Mouse (Mus musculus): ENCODE measurements around the gene Lypd5.

The Lypd5 gene

DNA sequence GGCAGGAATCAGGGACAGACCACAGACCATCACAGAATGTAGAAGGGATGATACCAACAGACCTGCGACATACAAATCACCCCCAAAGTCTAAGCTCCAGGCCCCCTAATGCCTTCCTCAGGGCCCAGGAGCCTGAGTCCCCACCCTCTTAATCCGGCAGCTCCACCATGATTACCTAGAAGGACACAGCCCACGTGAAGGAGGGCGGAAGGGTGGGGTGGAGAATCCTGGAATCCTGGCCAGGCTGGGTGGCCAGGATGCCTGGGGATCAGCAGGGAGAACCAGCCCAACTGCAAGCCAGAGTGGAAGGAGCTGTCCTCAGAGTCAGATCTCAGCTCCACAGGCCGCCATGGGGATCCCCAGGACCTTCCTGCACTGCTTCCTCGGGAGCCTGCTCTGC lies at the start of gene Lypd5:
Lypd5 (plus strand) TSS at position 301 of the 400 bp plus-strand sequence.
- in situ Hi-C loops (cut with MboI, MseI): no loop called here

DNA sequence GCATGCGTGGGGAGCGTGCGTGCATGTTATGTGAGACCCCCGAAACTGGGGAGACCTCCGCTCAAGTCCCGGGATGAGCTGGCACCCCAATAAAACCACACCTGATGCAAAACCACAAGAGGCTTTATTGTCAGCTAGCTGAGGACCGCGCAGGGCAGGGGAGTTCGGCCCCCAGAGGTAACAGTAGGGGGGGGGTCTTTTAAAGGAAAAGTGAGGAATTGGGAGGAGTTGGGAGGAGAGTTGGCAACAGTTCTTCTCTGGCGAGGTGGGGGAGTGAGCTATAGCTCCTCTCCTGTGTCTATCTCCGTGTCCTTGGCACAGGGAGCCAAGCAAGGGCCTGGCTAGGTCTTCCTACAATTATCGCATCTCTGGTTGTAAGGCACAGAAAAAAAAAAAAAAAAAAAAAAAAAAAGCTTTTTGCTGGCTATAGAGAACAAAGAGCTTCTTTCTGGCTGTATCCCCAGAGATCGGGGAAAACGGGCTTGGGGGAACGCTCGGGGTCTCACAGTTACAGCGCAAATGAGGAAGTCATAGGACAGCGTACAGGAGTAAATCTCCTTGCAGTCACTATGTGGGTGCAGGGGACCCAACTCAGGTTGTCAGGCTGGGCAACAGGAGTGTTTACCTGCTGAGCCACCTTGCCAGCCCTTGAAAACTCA lies 49.0 kb upstream of the Lypd5 start:
- in situ Hi-C loops (cut with MboI, MseI): no loop called here

DNA sequence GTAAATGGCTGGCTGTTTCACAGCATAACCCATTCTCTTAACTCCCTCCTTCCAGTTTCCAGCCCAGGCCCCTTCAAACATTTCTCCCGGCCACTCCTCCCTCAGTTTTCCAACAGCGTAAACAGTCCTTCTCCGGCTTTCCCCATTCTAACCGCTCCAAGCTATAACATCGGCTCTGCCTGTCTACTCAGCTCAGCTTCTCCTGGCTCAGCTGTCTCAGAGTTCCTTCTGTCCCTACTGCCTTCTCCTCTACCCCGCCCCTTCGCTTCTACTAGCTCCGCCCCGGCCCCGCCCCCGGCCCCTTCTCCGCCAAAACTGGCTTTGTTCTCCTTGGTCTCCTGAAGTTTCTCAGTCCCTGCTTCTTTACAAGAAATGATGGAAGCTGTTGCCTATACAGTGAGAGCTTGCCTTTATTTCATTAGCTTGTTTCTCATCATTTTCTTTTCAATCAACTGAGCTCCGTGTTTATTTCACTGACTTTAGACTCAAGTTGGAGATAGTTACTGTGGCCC lies 48.2 kb upstream of the Lypd5 start, which contains the start of gene Zfp61:
Zfp61 (minus strand) TSS at position 462 of the 512 bp plus-strand sequence.
- in situ Hi-C loops (cut with MboI, MseI): no loop called here

DNA sequence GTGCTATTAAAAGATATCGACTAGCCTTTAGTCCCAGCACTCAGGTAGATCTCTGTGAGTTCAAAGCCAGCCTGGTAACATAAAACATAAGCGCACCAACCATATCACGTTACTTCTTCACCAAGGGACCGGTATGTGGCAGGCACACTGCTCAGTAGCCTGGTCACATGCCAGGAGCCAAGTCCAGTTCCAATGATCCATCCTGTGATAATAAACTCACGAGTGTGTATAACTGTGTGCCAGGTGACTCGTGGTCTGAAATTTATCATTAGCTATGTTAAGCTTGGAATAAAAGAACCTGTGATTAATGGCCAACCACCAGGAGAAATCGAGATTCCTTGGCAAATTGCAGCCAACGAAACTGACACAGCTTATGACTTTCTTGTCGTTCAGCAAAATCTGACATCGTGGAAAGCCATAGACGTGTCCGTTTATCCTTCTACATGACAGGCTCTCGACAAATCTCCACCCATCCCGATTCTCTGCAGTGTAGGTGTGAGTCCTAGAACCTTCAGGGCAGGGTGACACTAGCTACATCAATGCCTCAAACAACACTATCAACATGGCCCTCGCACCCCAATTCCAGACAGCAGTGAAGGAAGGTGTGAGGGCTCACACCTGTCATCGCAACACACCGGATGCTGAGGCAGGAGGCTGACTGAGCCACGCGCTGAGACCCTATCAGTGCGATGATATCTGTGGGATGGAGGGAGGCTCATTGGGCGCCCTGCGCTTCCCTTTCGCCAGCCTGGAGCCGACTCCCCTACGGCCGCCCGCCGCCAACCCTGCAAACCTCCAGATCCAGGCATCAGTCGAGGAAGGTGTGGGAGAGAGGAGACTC lies 33.0 kb upstream of the Lypd5 start:
- in situ Hi-C loops (cut with MboI, MseI): no loop called here

DNA sequence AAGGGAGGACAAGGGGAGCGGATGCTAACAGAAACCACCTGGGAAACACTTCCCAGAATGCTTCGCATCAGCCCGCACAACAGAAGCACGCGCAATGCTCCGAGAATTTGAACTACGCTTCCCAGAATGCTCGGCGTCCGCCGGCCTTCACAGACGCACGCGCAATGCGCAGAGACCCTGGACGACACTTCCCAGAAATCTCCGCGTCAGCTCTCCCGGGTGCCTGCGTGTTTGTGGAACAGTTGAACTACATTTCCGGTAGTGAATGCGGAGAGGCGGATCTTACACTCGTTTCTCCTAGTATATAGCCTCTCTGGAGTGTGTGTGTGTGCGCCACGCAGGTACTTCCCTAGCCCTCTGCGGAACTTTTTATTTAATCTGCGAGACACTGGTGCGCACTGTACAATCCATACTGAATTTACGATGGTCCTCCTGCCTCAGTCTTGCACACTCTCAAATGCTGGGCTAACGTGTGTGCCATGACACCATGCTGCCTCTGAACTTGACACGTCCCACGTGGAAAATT lies 32.4 kb upstream of the Lypd5 start, which contains the start of gene Zfp94:
Zfp94 (minus strand) TSS at position 100 of the 526 bp plus-strand sequence.
- in situ Hi-C loops (cut with MboI, MseI): no loop called here

DNA sequence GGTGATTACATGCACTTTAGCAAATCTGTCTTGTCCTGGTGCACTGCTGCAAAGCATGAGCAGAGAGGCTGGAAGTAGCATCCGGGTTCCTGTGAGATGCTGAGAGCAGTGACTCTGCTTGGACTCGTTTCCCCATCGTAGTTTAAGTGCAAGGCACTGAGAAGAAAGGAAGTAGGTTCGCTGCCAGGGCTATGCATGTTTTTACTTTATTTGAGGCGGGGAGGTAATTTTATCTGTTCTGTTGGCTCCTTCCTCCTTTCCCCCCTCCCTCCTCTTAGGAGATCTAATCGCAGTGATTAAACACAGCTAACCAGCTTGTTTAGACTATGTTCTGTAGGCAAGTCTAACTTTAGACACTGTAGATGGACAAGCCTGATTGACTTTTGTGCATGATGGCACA lies 30.1 kb upstream of the Lypd5 start:
- in situ Hi-C loops (cut with MboI, MseI): no loop called here

DNA sequence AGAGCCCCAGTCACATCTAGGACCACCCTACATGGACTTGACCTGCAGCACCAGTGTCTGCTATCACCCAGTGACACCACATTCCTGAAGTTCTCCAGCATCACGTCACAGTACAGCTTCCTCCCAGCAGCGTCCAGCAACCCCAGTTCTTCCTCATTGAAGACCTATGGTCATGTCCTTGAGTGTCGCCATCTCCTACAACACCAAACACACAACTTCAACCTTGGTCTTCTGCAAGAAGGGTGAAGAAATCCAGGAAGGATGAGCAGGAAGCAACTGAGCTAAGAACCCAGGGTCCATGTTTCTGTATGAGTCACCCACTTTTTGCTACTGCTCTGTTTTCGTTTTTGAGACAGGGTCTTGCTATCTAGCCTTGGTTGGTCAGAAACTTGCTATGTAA lies 26.4 kb upstream of the Lypd5 start:
- in situ Hi-C loops (cut with MboI, MseI): no loop called here

DNA sequence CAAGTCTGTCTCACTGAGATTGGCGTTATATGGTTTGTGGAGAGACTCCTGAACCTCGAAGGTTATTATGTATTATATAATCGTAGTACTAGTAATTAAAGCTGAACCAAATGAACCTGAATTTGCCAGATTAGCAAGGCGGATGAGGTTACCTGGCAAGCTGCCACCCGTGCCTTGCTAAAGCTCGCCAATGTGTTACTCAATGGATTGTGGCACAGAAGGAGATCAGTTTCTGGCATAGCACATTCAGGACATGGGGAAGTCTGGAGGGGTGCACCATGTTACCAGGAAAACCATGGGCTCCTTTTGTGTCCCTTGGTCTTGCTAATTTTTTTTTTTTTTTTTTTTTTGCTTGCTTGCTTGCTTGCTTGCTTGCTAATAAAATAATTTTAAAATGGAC lies 23.8 kb upstream of the Lypd5 start:
- in situ Hi-C loops (cut with MboI, MseI): no loop called here

DNA sequence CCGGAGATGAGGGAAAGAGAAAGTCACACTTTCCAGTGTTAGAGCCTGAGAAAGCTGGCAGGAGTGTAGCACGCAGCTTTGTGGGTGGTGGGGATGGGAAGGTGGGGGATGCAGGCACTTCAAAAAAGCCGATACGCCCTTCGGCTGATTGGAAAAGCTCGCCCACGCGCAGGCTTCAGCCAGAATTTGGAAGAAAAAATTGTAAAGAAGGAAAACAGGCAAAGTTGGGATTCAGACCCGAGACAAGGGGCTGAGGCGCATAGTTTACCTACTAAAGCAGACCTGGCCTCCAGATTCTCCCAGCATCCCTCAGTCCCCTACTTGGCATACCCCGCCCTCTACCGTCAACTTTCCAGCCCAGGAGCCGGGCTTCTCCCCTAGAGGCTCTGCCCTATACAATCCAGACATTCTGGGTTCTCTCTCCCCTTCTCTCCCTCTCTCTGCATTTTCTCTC lies 23.3 kb upstream of the Lypd5 start:
- in situ Hi-C loops (cut with MboI, MseI): no loop called here

DNA sequence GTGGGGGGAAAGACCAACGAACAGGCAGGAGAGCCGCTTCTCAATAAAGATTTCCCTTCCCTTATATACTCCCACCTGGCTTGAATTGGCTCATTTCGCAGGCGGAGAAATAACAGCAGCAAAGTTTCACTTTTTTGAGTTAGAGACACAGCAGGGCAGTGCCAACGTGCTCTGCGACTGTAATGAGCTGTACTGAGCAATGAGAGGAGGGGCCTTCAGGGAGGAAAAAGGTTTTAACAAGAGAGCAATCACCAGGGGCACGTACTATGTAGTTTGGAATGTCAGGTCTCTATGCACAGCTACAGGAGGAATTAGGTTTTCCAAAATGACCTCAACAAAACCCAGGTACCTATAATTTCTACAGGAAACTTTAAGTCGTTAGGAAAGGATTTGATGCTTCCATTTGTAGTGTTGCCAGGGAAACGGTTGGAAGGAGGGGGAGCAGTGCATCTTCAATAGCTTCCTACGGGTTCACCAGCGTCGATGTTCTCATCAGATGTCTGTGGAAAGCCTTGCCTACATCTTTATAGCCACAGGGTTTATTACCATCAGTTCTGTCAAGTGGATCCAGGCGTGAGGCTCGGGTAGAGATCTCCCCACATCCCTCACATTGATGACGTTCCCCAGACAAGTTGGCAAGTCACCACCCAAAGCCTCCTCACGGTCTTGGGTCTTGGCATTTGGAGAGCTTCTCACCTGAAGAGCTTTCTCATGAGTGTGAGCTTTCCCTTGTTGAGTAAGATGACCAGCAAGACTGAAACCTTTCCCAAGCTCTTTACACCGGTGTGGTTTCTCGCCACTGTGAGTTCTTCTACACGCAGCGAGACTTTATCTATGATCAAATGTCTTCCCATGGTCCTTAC lies 22.5 kb upstream of the Lypd5 start:
- in situ Hi-C loops (cut with MboI, MseI): no loop called here

DNA sequence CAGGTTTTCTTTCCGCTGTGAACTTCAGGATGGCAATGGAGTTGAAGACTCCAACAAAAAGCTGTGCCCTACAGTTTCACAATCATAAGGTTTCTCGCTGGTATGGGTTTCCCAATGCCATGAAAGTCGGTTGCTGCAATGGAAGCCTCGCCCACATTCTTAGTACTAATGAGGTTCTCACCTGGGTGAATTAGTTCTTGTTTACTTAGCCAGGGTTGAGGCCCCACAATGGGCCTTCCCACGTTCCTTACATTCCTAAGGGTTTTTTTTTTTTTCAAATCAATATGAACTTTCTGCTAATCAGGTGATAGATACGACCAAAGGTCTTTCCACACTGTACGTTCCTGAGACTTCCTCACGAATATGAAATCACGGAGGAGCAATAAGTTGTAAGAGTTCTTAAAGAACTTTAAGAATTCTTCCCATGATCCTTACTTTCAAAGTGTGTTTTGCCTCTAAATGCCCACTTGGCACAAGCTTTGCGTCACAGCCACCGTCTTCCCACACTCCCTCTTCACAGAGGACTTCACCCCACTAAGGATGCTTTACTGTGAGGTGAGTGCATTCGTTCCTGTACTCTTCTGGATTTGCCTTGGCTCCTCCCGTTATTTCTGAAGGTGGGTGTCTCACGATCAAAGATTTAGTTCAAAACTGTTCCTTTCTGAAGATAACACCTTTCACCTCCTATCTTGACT lies 21.6 kb upstream of the Lypd5 start:
- in situ Hi-C loops (cut with MboI, MseI): no loop called here

DNA sequence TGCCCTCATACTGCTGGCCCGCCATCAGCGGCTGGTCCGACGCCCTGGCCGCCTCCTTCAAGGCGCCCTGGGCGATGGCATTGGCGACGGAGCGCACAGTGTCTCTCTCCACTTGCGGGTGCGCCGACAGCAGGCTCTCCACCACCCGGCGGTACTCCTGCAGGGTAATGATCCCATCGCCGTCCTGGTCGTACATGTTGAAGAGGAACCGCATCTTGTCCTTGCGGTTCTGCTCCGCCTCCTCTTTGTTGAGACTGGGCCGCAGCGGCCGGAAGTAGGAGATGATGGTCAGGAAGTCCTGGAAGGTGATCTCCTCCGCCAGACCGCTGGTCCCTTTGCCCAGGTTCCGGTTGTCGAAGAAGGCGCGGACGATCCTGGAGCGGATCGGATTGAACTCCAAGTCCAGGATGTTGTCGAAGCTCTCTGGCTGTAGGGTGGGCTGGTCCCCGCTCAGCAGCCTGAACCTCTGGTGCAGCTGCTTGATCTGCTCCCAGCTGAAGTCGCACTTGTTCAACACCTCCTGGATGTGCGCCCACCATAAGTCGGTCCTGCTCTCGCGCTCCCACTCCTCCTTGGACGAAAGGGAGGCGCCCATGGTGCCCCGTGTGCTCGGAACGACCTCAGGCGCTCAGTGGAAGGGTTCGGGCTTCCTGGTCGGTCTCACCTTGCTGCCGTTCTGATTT lies 15.6 kb upstream of the Lypd5 start, which contains the start of gene Tescl:
Tescl (minus strand) TSS at position 633 of the 683 bp plus-strand sequence.
- in situ Hi-C loops (cut with MboI, MseI): no loop called here

DNA sequence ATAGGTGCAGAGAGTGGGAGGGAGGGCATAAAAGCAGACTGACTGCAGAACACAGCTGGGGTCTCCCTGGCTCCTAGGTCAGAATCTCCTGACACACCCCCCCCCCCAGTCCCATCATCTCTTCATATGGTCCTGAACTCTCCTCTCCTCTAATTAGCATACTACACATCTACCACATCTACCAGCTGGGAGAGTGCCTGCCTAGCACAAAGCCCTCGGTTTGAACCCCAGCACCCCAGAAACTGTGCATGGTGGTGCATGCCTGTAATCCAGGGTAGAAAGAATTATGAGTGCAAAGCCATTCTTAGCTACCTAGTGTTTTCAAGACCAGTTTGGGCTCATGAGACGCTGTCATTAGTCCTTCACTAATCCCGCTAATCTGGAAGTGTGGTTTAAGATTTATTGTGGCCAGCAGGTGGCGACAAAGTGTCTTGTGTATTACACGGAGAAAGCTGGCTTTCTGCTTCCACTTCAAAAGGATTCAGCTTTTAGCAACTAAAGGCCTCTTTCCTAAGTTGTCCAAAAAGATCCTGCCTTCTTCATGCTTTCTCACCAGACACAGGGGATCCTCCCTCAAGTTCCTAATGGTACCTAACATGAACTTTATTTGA lies 13.2 kb upstream of the Lypd5 start:
- in situ Hi-C loops (cut with MboI, MseI): no loop called here

DNA sequence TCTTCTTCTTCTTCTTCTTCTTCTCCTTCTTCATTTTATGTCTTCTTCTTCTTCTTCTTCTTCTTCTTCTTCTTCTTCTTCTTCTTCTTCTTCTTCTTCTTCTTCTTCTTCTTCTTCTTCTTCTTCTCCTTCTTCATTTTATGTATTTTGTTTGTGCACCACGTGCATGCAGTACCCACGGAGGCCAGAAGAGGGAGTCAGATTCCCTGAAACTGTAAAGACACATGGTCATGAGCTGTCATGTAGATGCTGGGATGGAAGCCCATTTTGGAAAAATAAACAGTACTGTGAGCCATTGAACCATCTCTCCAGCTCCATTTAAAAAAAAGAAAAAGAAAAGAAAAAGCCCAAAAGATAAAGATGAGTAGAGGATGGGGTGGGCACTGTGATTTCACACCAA lies 10.8 kb upstream of the Lypd5 start:
- in situ Hi-C loops (cut with MboI, MseI): no loop called here

DNA sequence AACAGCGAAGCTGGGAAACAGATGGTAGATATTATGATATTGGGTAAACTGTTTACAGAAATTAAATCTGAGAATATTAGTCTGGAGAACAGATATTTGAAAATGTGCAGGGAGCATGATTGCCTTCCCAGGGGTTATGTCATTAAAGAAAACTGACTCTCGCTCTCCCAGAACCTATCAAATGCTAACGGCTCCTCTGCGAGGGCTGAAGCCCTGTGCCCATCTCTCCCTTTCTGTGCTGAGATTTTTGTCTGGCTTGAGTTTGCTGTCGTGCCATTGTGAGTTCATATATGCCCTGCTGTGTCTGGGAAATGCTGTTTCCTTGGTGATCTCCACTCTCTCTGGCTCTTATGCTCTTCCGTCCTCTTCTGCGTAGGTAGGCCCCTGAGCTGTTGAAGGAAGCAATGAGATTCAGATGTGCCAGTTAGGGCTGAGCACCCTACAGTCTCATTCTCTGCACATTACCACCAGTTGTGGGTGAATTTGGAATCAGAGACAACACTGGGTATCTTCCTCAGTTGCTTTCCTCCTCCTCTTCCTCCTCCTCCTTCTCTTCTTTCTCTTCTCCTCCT lies 5.2 kb upstream of the Lypd5 start:
- in situ Hi-C loops (cut with MboI, MseI): no loop called here

DNA sequence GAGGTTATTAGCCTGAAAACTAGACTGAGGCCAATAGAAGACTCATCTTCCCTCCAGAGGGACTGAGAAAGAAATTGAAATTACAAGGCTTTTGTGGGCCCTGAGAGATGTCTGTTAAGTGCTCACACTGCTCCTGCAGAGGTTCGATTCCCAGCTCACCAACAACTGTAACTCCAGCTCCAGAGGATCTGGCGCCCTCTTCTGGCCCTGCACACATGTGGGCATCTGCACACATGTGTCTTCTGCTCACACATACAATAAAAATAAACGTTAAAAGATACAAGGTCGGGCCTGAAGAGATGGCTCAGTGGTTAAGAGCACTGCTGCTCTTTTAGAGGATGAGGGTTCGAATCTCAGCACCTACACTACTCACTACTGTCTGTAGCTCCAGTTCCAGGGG lies 2.6 kb upstream of the Lypd5 start:
- in situ Hi-C loops (cut with MboI, MseI): no loop called here

DNA sequence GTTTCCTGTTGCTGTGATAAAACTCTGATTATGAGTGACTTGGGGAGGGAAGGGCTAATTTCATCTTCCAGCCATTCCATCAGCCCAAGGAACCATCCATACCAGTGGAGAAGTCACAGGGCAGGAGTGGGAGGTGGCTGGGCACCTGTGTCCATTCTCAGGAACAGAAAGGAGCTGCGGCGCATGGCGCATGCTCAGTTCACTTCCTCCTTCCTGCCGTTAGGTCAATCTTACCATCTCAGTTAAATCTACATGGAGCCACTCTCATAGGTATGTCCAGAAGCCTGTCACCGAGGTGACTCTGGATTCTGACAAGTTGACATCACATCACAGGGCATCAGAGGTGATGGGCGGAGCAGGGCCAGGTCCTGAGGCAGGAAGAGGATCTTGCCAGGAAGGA lies 6.7 kb downstream of the Lypd5 start:
- in situ Hi-C loops (cut with MboI, MseI): loop anchor here (5.0 kb wide), 1 partner anchor 388 kb away; no protein-coding TSS in a partner anchor

DNA sequence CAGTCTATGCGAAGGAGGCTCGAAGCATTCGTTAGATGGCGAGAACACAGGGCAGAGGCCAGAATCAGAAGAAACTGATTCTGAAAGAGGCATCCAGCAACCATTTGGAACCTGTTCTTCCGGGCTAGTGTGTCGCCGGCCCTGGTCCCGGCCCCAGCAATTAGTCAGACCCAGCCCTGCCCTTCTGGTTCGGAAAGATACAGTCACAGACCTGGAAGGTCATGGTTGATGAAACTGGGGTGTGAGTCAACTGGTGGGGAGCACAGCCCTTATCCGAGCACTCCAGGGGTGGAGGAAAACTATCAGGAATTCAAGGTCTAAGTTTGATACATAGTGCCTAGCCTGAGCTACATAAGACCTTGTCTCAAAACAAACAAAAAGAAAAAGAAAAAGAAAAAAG lies 7.1 kb downstream of the Lypd5 start:
- in situ Hi-C loops (cut with MboI, MseI): loop anchor here (5.0 kb wide), 1 partner anchor 389 kb away; no protein-coding TSS in a partner anchor

DNA sequence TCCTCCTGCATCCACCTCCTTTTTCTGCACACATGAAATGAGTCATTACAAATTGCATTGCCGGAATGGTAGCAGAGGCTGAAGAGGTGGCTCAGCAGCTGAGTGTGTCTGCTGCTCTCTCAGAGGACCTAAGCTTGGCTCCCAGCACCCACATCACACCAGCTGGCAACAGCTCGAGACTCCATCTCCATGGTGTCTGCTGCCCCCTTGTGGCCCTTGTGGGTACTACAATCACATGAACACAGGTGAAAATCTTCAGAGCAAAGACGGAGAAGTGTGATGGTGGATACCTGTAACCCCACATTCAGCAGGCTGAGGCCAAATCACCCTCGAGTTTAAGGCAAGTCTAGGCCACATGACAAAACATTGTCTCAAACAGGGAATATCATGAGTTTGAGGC lies 8.9 kb downstream of the Lypd5 start:
- in situ Hi-C loops (cut with MboI, MseI): loop anchor here (5.0 kb wide), 1 partner anchor 391 kb away; no protein-coding TSS in a partner anchor

All from T-helper 1 cell (primary cell).